Mouse (Mus musculus) erythroblast, embryonic 14.5 days (primary cell): ENCODE data around the gene Aff3.

Experiments used
- GATA1 ChIP-seq: IDR thresholded peaks from 2 replicates; pipeline ENCODE4 v1.6.1; 2012; ENCODE audit warnings: low read length, inconsistent platforms, mixed read lengths
- TAL1 ChIP-seq: IDR thresholded peaks from 3 replicates; pipeline ENCODE4 v1.6.1; 2012; ENCODE audit warnings: low read length, inconsistent platforms, mixed read lengths

DNA sequence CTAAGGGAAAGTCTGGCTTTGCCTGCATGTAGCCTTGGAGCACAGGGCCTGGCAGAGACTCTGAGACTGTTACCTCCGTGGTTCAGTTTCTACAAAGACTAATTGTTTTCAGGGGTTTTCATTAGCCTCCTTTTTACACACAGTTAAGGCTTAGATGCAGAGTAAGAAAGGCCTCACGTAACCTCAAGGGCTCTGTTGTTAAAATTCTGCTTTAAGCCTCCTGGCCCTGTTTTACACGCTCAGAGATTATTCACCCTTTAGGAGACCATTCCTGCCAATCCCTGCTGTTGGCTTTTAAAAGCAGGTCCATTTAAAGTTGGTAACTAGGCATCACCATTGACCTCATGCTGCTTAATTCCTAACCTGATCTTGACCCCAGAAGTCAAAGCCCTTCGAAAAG lies 22.5 kb downstream of the Aff3 start:
- TF ChIP-seq TAL1 (no peak), GATA1 (no peak)
